Mouse (Mus musculus): Measurements from ENCODE around the gene Tk2.
A peak's percentile ranks its signal among the peaks of the same experiment; 100 is the strongest.

The Tk2 gene

GRCm38 (mm10) chr8:104219079-104219478 lies 29.3 kb downstream of the Tk2 start:
- peak; percentile 94 for DNase-seq

GRCm38 (mm10) chr8:104217601-104218000 lies 30.8 kb downstream of the Tk2 start:
- DNase-seq, result peak; percentile 86

- DNase-seq, result peak; percentile 69
Observed at GRCm38 (mm10) chr8:104205292-104205691, 43.1 kb downstream of the Tk2 start.

- DNase-seq, result peak; percentile 69
Observed at GRCm38 (mm10) chr8:104202320-104202719, 46.0 kb downstream of the Tk2 start.

GRCm38 (mm10) chr8:104201622-104202021 lies 46.7 kb downstream of the Tk2 start:
- peak; percentile 66 for DNase-seq

- DNase-seq, result peak; percentile 64
Observed at GRCm38 (mm10) chr8:104199802-104200201, 48.6 kb downstream of the Tk2 start.

GRCm38 (mm10) chr8:104191496-104191895 lies 56.9 kb downstream of the Tk2 start:
- DNase-seq, result peak; percentile 98

- DNase-seq, result peak; percentile 36
Observed at GRCm38 (mm10) chr8:104190777-104191468, 57.4 kb downstream of the Tk2 start.

GRCm38 (mm10) chr8:104188459-104188858 lies 59.9 kb downstream of the Tk2 start:
- DNase-seq, result peak; percentile 80

GRCm38 (mm10) chr8:104187622-104188021 lies 60.7 kb downstream of the Tk2 start:
- DNase-seq, result peak; percentile 24

GRCm38 (mm10) chr8:104186827-104187226 lies 61.5 kb downstream of the Tk2 start:
- DNase-seq, result peak; percentile 13

GRCm38 (mm10) chr8:104184905-104185304 lies 63.5 kb downstream of the Tk2 start:
- DNase-seq, result no peak

- DNase-seq, result no peak
Observed at GRCm38 (mm10) chr8:104177054-104177453, 71.3 kb downstream of the Tk2 start.
